Mouse (Mus musculus): Measurements from ENCODE around the gene Tnrc6a.

Gene Tnrc6a

GRCm38 (mm10) chr7:123238621-123239020 lies 114.9 kb downstream of the Tnrc6a start:
- no peak for DNase-seq (ENCODE audit: low spot score)

DNA sequence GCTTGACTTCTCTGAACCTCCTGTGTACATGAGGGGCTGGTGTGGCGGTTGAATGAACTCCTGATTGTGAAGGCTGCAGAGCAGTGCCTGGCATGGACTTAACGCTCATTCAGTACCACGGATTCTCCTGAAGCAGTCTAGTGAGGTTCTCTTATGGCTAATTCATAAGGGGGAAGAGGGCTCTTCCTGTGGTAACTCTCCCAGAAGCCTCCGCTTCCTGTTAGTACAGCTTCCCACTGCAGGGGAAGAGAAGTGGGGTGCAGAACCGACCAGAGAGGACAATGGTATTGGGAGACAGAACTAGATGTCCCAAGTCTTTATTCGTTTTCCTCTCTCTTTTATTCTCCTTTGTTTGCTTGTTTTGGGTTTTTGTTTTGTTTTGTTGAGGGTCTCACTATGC lies 116.4 kb downstream of the Tnrc6a start:
- DNase-seq (ENCODE audit: low spot score), result no peak

DNA sequence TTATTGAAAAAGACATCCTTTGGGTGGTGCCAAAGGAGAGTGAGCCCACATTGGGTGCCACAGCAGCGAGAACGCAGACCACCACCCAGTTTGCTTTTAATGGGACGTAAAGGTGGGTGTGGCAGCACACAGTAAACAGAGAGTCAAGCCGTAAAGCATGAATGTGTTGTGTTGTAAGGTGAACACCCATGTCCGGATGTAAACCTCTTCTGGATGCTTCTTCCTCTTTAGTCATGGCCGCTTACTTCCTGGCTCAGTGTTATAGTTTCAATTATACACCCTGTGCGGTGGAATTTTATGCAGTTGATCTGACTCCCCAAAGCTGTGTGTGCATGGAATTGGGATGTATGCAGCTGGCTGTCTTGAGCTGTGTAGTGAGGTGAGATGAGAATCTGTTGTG lies 118.6 kb downstream of the Tnrc6a start:
- no peak for DNase-seq (ENCODE audit: low spot score)

- no peak for DNase-seq (ENCODE audit: low spot score)
Observed at GRCm38 (mm10) chr7:123244833-123245232, 121.1 kb downstream of the Tnrc6a start.

All from layer of hippocampus, adult 9-10 months (tissue).